Mouse (Mus musculus): ENCODE results near the gene Scgb2b26.

Scgb2b26 gene

GRCm38 (mm10) chr7:33944940-33945339 is at the start of gene Scgb2b26:
Scgb2b26 (minus strand) TSS chr7:33945040.
- DNase-seq = no peak

DNA sequence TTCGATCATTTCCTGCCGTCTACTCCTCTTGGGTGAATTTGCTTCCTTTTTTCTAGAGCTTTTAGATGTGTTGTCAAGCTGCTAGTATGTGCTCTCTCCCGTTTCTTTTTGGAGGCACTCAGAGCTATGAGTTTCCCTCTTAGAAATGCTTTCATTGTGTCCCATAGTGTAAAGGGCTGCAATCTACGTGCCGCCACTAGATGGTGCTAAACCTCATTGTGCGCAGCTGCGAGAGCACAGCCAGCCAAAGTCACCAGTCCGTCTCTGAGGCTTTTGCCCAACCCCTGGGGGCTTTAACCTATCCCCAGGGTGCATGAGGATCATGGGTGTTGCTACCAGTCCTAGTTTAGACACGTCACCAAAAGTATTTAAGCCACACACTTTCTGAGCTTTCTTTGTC is 37.4 kb upstream of the Scgb2b26 start:
- peak; percentile 26 for DNase-seq

DNA sequence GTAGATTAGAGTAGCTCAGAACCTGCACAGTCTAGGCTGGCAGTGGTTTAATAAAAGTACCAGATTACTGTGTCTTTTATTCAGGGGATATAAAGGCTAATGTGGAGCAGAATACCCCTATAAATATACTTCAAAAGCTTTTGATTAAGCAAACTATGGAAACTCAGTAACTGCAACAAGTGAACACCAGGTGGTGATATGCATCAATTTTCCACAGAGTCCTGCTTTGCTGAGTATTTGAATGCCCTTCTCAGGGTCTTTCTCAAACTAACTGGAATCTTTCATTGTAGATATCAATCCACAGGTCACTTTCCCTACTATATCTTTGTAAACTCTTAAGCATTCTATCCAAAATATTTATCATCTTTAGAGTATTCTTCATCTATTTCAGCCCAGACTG is 41.9 kb downstream of the Scgb2b26 start:
- DNase-seq = no peak

- no peak for DNase-seq
These were observed 44.0 kb downstream of the Scgb2b26 start for GRCm38 (mm10) chr7:33900803-33901202.

- DNase-seq = no peak
These were observed 44.8 kb downstream of the Scgb2b26 start for GRCm38 (mm10) chr7:33900007-33900406.

All from right cerebral cortex, postnatal 4 days (tissue).